Mouse (Mus musculus): ENCODE measurements around the gene AI661453.

DNA sequence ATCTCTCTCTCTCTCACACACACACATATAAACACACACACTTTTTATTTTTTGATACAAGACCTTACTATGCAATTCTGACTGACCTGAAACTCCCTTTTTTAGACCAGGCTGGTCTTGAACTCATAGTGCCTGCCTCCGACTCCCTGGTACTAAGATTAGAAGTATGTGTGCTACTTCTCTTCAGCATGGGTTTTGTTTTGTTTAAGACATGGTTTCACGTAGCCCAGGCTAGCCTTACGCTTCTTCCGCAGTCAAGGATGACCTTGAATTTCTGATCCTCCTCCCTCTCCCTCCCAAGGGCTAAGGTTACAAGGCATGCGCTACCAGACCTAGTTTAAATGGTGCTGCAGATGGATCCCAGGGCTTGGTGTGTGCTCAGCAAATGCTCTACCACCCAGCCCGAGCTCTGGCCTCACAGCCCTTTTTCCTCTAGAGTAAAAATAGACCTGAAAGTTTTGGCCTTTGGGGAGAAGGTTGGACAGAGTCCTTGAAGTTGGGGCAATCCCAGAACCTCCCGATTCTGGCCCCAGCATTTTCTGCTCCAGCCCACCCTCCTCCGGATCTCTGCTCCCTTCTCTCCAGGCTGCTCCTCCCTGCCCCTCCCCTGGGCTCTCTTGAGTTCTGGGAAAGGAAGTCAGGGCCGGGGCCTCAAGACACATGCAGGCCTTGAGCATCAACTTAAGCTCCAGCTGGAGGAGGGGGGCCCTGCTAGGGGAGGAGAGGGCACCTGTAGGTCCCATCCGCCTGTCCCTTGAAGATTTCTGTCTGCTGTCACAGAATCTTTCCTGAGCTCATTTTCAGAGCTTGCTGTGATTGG is 76.8 kb downstream of the AI661453 start:
- TF ChIP-seq MAFK (IDR thresholded peaks at IDR 0.05; ENCODE audit: insufficient read depth, low read depth, low read length) (no peak), ZNF384 (IDR thresholded peaks at IDR 0.05; ENCODE audit: low read depth, low read length) (no peak), ZC3H11A (IDR thresholded peaks at IDR 0.05; ENCODE audit: borderline replicate concordance, low read depth, low read length) (no peak), HCFC1 (IDR thresholded peaks at IDR 0.05; ENCODE audit: borderline replicate concordance, insufficient read depth, low read length) (no peak), CHD2 (IDR thresholded peaks at IDR 0.05; ENCODE audit: low read depth, low read length) (no peak)
